Mouse (Mus musculus) layer of hippocampus, postnatal 10 days (tissue): ENCODE measurements around the gene Med8. TPM values are rescaled to one million over a fixed set of nuclear protein-coding genes. Genes with fewer than 3 reads are reported as not detected.

Experiments used
- DNase-seq, 2 experiments: peaks; one replicate each; pipeline ENCODE4 v3.0.0; 2021; ENCODE audit warnings: low spot score in 2 of 2
- total RNA-seq, 2 experiments: library from RNA; stranded (reverse); gene quantifications; 2 replicates each; pipeline ENCODE4 v1.2.3; 2021

The Med8 gene
- total RNA-seq, 2 experiments from 2014 or later: 75.8 to 80.1 TPM

DNA sequence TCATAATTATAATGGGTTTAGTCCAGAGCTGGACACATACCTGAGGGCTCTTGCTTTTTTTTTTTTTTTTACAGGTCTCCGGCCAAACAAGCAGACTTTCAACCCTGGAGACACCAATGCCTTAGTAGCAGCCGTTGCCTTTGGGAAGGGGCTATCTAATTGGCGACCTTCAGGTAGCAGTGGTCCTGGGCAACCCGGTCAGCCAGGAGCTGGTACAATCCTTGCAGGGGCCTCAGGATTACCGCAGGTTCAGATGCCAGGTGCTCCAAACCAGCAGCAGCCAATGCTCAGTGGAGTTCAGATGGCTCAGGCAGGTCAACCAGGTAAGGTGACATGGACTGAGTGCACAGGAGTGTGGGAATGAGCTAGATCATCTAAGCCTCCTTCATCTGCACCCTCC lies 4.4 kb downstream of the Med8 start:
- no peak for DNase-seq

DNA sequence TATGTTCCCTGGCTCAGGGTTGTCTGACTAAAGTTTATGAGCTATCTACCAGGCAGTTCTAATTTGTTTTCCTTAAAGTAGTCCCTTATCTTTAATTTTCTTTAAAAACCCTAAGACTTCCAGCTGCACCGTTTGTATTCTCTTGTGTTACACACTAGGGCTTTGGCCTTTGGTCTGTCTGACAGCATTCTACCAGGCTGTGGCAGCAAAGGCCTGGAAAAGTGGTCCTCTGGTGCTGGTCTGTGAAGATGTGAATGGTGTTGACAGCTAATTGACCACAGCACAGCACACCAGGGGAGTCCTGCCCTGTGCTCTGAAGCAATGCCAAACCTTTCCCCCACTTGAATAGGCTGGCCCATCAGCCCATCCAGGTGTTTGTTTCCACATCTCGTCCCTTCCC lies 6.6 kb downstream of the Med8 start:
- DNase-seq: no peak

DNA sequence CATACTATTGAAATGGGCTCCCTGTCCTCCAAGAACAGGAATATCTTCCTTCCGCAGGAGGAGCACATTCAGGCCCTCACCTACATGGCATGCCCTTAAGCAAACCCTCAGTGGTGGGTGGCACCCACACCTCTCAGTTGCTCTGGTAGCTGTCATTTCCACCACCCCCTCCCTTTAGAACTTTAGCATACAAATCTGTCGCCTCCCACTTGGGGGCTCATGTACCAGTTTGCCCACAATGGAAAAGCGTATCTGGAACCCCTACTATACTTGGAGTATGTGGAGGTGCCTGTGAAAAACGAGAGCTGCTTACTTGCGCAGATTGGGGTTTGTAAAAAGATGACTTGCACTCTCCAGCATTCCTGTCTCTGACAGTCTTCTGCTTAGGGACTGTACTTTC lies 7.2 kb downstream of the Med8 start:
- DNase-seq: no peak

DNA sequence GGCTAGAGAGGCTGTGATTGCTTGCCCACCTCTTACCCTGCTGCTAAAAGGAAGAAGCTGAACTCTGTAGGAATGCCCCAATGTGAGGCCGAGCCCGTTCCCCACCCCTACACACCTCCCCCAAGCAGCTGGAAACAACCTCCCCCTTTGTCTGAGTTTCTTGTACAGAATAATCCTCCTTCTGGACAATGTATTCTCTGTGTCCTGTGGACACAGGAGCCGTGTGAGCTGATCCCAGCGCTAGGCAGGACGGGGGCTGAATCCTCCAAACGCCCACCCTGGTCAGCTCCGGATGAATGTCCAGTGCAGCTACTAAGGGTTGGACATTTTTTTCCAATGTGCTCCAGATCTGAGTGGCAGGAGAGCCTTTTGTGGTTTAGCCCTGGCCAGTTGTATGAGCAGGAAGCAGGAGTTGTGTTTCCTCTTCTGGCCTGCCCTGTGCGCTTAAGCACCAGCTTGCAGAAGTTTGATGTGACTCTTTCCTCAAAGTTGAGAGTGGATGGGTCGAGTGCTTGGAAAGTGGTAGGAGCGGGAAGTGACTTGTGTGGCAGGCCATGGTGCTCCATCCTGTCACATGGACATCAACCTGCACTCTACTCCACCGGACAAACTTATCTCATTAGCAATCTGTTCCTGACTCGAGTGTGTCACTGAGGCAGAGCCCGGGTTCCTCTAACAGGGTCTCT lies 8.1 kb downstream of the Med8 start:
- no peak for DNase-seq

DNA sequence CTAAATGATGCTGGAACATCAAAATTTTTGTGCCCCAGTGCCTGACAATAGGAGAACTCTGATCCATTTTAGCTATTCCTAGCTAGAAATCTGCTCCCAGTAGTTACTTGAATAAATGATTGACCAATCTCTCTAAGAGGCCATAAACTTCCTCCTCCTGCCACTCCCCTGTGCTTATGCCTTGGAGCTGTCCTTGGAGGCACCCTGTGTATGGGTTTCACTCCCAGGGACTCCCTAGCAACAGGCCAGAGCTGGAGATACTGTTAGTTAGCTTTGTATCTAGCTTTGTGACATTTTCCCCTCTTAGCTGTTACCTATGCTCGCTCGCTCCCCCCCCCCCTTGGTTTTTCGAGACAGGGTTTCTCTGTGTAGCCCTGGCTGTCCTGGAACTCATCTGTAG lies 12.2 kb downstream of the Med8 start:
- DNase-seq: no peak

DNA sequence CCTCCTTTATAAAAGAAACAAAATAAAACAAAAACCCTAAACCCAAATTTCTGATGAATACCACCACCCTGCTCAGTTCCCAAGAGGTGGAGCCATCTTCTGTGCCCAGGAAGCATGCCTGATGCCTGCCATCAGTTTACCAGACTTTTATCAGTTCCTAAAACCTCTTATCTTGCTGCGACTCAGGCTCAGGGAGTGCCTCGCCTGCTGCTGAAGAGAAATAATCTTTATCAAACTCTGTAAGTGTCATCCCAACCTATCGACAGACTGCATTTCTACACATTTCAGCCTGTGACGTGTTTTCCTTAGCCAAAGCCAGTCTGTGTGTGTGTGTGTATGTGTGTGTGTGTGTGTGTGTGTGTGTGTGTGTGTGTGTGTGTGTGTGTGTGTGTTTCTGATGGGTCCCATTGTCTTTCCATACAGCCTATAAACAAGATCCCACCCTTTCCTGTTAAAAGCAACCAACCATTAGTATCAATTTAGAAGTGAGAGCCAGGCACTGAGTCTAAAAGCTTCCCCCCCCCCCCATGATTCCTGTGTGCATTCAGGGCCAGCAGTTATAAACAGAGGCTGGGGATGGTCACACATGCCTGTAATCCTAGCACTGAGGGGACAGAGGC lies 15.5 kb downstream of the Med8 start:
- no peak for DNase-seq

DNA sequence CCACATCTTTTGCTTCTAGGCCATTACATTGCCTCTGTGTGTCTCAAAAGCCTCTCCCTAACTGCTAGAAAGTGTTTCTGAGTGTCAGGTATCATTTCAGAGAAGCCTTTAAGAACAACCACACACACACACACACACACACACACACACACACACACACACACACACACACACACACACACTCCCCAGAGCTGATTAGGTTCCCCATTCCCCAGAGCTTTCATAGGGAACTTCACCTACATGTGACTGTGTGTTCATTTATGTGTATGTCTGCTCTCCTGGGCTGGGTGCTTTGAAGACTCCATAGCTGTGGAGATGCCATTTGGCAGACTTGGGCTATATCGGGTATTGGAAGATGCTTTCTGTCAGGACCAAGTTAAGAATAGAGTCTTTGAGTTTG lies 16.2 kb downstream of the Med8 start:
- DNase-seq: no peak

DNA sequence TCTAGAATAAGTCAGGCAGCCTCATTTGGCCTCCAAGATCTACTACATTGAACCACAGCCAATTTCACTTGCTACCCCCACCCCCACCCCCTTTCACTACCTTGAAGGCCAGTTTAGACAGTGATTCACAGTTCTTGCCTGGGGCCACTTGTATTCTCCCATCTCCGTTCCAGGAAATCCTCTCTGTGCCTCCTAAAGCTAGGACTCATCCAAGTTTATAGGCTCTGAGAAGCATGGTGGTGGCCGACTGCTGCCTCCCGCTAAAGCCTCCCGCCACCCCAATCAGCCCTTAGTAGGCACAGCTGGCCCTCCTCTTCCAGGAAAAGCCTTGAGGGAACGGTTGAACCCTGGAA lies 18.3 kb downstream of the Med8 start:
- no peak for DNase-seq

DNA sequence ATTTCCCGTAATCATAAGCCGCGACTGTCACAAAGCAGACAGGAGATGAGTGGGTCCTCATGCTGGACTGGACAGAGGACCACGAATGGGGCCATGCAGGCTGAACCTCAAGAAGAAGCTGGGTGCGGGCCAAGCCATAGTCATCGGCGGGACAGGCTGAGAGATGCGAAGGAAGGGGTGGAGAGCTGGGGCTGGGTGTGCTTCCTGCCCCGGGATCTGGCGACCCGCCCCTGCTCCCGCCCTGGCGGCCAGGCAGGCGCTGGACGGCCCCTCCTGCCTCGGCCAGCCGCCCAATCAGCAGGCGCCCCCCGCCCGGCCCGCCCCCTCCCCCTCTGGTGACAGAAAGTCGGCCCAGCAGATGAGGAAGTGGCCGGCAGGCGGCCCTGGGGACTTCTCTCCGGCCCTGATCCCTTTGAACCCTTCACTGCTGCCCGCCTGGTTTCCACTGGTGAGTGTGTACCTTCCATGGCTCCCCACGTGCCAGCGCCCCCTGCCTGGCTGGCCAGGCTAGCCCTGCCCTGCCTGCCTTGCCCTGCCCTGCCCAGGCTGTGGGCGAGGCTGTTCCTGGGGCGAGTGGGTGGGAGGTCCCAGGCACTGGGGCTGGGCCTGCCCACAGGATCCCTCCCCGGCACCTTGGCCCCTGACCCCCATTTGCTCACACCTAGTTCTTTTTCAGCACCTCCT lies 18.8 kb downstream of the Med8 start, which contains the start of gene Elovl1:
Gene Elovl1 (plus strand): TSS at position 326 of the 684 bp plus-strand sequence.
- DNase-seq: peak; percentile 71 to 82

DNA sequence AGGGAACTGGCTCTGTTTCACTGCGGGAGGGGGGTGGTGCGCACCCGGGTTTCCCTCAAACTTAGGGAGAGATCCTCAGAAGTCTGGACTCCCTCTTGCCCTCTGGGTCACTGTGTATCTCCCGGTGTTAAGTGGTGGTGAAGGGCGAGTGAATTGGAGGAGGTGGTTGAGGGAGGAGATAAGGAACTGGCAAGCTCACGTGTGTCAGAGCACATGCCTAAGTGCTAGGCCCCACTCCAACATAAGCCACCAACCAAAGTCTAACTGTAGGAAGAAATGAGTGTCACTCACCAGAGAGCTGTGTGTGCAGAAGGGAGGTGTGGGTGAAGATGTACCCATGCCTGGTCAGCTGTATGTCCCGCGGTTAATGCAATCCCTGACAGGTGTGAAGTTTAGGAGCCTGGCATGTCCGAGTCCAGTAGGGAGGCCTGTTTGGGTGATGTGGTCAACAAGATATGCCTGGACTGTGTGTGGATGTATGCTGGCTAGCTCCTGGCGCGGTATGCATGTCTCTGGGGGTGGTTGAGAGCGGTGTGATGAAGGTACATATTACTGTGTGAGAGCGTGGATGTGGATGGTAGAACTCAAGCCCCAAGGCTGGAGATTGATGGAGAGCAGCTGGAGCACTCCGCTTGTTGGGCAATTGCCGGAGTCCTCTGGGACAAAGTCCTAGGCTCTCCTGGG lies 19.5 kb downstream of the Med8 start:
- DNase-seq: no peak

DNA sequence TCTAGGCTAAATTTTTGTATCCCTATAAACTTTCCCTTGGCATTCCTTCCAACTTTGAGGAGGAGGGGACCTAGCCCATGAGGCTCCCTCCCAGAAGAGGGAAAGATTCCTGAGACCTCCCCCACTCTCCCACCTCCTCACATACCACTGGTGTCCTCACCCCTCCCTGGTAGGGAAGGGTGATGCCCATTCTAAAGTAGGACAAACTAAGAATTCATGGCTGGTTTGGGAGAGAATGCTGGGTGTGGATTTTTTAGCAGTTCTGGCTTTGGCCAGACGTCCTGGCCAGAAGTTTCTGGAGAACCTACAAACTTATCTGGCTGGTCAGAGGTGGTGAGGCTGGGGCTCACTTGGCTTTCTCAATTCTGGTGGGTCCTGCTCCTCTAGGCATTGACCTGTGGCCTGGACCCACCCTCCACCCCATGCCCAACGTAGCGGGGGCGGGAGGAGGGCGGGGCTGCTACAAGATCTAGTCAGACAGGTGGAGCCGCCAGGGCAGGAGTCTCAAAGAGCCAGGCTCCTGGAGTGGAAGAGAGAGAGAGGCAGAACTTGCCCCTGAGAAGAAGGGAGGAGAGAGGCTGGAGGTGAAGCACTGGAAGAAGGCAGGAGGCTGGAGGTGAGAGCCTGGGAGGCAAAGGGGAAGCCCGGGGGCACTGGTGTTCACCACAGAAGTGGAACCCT lies 20.2 kb downstream of the Med8 start:
- DNase-seq: no peak

DNA sequence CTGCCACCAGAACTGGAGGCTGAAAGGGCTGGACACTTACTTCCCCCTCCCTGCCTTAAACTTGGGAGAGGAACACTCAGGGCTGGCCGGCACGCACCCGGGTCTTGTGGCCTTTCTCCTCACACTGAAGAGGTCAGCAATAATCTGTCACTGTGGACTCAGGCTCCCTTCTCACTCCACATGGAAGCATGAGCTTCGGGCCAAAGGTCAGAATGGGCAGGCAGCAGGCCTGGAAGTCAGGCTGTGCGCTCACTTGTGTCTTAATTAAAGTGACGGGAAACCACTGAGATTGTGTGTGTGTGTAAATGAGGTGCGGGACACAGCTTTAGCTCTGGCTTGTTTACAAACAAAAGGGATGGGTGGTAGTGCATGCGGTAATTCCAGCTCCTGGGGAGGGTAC lies 23.2 kb downstream of the Med8 start:
- DNase-seq: no peak

DNA sequence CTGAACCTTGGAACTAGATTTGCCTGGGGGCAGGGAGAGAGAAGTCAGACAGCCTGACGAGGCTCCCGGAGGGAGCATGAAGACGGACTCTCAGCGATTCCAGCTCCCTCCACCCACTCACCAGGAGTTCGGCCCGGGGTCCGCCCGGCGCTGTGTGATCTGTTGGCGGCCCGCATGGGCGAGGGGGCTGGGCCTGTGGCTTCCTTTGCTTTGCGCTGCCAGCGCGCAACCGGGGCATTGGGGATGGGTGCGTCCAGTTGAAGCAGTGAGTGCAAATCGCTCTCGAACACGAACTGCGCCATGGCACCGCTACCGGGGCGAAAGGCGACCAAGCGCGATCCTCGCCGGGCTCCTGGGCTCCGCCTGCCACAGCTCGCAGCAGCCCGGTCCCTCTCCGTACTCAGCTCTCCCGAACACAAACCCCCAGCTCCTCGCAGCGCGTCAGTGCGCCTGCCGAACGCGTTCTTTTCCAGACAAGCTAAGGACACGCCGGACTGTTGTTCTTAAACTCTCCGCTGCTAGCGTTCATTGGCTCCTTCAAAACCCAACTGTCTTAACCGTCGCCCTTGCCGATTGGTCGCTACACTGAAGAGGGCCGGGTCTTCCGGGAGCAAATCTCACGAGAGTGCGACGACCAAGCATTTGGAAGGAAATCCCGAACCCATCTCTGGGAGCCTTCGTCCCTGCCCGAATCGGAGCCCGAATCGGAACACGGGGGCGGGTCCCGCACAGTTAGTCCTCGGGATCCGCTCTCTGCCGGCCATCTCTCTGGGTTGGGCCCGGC lies 27.9 kb downstream of the Med8 start, which contains the start of gene Cdc20:
Gene Cdc20 (minus strand): TSS at position 533 of the 784 bp plus-strand sequence.
- peak; percentile 90 to 91 for DNase-seq

DNA sequence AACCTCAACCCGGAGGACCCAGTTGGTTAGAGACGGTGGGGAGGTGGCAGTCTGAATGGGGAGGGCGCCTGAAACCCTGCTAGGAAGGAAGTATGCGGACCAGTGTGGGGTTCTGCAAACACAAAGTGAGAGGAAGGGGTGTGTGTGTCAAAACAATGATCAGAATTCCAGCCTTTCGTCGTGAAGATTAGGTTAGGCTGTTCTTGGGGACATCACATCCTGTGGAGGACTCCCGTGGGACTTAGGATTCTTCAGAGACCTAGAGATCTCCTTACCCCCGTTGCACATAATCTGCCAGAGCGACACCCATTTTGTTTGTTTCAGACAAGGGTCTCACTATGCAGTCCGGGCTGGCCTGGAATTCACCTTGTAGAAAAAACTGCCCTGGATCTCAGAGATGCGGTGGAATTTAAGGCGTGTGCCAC lies 28.7 kb downstream of the Med8 start:
- peak; percentile 33 to 36 for DNase-seq

DNA sequence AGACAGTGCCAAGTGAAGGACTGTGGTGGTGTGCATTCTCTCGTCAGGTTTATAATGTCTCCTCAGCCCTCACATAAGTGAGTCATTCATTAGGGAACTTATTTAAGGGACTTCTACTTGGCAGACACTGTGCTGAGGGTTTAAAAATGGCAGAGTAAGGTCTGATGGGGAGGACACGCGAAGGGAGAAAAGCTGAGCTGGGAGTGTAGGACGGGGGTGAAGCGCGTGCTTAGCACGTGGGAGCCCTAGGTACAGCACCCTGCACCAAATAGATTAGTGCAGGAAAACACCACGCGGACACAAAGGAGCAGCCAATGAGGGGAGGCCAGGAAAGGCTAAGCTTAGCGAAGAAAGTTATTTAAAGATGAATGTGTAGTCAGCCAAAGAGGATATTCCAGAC lies 36.0 kb downstream of the Med8 start:
- DNase-seq: no peak

DNA sequence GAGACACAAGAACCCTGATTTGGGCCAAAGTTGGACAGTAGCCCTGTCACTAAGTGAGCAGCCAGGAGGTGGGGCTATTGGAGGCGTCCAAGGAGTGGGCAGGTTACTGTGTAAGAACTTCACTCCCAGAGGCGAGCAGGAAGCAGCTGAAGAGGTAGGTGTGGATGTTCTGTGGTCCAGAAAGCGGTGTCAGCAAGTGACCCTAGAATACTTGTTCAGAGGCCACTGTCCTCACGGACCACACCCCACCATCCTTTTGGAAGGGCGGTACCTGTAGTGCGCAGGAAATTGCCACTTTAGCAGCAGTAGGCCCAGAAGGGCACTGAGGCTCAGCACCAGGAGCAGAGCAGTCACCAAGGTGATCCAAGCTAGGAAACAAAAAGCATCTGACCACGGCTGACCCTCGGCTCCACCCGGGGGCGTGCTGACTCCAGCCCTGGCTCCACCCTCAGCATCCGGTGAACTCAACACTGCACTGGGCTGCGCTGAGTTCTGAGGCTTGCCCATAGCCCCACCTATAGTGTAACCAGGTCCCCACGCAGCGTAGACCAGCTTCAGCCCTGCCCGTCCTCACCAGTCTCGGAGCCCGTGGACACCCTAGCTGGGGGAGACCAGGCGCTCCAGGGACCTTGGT lies 36.8 kb downstream of the Med8 start:
- DNase-seq: peak; percentile 17 to 26

DNA sequence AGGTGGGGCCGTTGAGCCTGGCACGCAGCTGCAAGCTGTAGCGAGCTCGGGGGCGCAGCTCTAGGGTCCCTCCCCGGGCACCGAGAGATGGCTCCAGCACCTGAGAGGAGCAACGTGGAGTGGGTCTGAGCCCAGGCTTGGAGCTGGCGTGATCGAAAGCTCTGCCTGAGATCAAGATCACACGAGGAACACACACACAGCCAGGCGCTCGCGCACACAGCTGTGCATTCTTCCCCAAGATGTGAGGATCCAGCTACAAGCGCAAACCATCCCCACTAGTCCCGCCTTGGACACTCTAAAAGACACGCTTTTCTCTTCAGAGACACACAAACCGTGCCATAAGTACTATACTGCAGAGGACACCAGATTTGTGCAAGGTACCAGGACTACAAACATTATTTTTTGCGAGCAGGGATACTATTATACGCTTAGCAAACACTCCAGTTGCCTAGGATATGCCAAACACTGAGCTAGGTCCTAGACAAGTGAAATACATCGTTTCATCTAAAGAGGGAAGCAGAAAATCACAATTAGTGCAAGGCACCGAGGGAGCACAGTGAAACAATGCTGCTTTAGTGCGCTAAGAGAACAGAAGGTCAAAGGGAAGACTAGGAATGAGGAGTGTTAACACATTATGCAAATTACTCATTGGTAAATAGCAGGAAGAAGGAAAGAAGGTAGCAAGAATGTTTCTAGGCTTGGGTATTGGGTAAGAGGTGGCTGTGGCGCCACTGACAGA lies 37.4 kb downstream of the Med8 start:
- no peak for DNase-seq

DNA sequence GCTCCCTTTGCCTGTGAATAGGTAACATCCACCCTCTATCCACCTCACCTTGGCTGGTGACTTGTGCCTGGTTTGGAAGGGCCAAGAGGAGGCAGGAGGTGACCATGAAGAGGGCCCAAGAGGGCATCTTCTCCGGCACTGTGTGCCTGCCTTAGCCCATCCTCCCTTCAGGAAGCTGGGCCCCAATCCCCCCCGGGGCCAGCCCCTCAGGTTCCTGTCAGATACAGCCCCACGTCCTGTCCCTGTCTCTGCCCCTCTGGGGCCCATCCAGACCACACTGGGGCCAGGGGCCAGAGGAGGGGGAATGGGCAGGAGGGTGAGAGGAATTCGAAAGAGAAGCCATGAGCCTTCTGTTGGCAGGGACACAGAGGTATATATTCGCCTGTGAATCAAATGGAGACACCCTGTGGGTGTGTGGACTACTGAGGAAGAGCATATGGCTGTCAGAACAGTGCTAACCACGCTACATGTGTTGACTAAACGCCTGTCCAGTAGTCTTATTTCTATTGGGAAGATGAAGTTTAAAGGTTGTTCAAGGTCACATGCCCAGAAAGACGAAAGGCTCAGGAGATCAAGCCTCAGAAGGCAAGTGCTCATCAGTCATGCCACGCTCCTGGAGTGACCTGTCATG lies 48.3 kb downstream of the Med8 start, which contains the start of gene Mpl:
Gene Mpl (minus strand): TSS at position 169 of the 631 bp plus-strand sequence.
- DNase-seq: no peak

DNA sequence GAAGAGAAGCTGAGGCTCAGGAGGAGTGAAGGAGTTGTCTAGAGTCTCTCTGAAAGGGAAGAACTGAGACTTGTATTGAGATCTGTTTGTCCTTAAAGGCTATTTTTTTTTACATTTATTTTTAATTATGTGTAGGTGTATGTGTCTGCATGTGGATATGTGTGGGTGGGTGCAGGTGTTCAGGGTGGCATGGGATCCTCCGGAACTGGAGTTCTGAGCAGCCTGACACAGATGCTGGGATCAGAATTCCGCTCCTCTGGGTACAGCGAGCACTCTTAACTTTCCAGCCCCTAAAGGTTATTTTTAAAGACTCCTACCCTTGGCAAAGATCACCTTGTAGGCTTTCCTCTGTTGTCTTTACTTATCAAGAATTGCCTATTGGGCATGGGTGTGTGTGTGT lies 55.8 kb downstream of the Med8 start:
- no peak for DNase-seq
